Mouse (Mus musculus) limb, embryonic 11.5 days (tissue): ENCODE results near the gene Pald1. TPM values are rescaled to one million over a fixed set of nuclear protein-coding genes. Genes with fewer than 3 reads are reported as not detected.
A peak's percentile ranks its signal among the peaks of the same experiment; 100 is the strongest.

Experiments used
- ATAC-seq: fragments of 200-750 bp; cut with Nextera tagmentation; 2 replicates; pipeline ENCODE4 v1.8.0; 2017; ENCODE audit warnings: low read depth; ENCODE audit not compliant: insufficient number of reproducible peaks, low FRiP score, low TSS enrichment
- DNase-seq: peaks from one replicate; pipeline ENCODE4 v3.0.0-alpha.2; 2015; ENCODE audit warnings: low spot score
- H3K27ac ChIP-seq: fragments of 300-500 bp; sonication (generic); replicated peaks from 2 replicates; pipeline ENCODE4 v1.5.1; 2014; ENCODE audit warnings: low read depth, mild to moderate bottlenecking, low read length
- H3K27me3 ChIP-seq: fragments of 300-500 bp; sonication (generic); 2 replicates; pipeline ENCODE4 v1.6.1; 2014; ENCODE audit warnings: mild to moderate bottlenecking, low read length, mixed read lengths; ENCODE audit not compliant: control insufficient read depth, insufficient read depth
- H3K36me3 ChIP-seq: fragments of 300-500 bp; sonication (generic); 2 replicates; pipeline ENCODE4 v1.6.1; 2014; ENCODE audit warnings: mild to moderate bottlenecking, low read length, moderate library complexity, mixed read lengths; ENCODE audit not compliant: control insufficient read depth, insufficient read depth
- H3K4me1 ChIP-seq: fragments of 300-500 bp; sonication (generic); 2 replicates; pipeline ENCODE4 v1.6.1; 2014; ENCODE audit warnings: low read length, mixed read lengths; ENCODE audit not compliant: control insufficient read depth, insufficient read depth
- H3K4me2 ChIP-seq: fragments of 300-500 bp; sonication (generic); 2 replicates; pipeline ENCODE4 v1.6.1; 2014; ENCODE audit warnings: low read depth, mild to moderate bottlenecking, moderate library complexity; ENCODE audit not compliant: severe bottlenecking
- H3K4me3 ChIP-seq: fragments of 300-500 bp; sonication (generic); 2 replicates; pipeline ENCODE4 v1.5.1; 2014; ENCODE audit warnings: low read depth, low read length
- H3K9ac ChIP-seq: fragments of 300-500 bp; sonication (generic); 2 replicates; pipeline ENCODE4 v1.6.1; 2014; ENCODE audit warnings: mild to moderate bottlenecking, low read length
- H3K9me3 ChIP-seq: fragments of 300-500 bp; sonication (generic); 2 replicates; pipeline ENCODE4 v1.6.1; 2016; ENCODE audit warnings: low read length; ENCODE audit not compliant: control insufficient read depth
- WGBS: fragments of 180-500 bp; shearing (Covaris S2); extraction: QIAGEN DNeasy Blood & Tissue Kit; methylation state at CpG from one replicate; pipeline ENCODE4 v1.1.7; 2014; 5-methylcytosine and 5-hydroxymethylcytosine counted together
- polyA plus RNA-seq: library from polyadenylated mRNA; unstranded; fragments of >200 nt; fragmentation: Nextera tagmentation; extraction: Ambion mirVana; gene quantifications from 2 replicates; pipeline ENCODE4 v1.2.1, GENCODE M21; 2014

The Pald1 gene
- 16.0 and 17.0 TPM in 2 replicates for polyA plus RNA-seq

GRCm38 (mm10) chr10:61383021-61383714 lies at the start of gene Pald1:
Gene Pald1, minus strand, starts transcription at chr10:61383530.
- peak within 1 kb of the TSS; percentile 74 for H3K4me2 ChIP-seq
- H3K4me1 ChIP-seq, result peaks cover 16% of the 10 kb centered on the region
- H3K36me3 ChIP-seq, result no peaks in the 10 kb centered on the region
- H3K27me3 ChIP-seq, result no peaks in the 10 kb centered on the region
- no peak within 1 kb of the TSS for H3K27ac ChIP-seq
- ATAC-seq, result peak; percentile 80
- WGBS, result under 1% methylated on average over 57 of the region's 60 CpGs
- peak within 1 kb of the TSS; percentile 70 for H3K9ac ChIP-seq
- DNase-seq, result peak; percentile 85
- H3K4me3 ChIP-seq, result peak within 1 kb of the TSS; percentile 67
- H3K9me3 ChIP-seq, result no peaks in the 10 kb centered on the region

- Histone ChIP-seq H3K4me2 (no peak overlapping the region), H3K36me3 (peaks cover 19% of the 10 kb centered on the region), H3K27ac (no peak overlapping the region), H3K9ac (no peak overlapping the region), H3K4me1 (no peaks in the 10 kb centered on the region), H3K4me3 (no peak overlapping the region), H3K9me3 (no peaks in the 10 kb centered on the region), H3K27me3 (no peaks in the 10 kb centered on the region)
- DNase-seq (no peak), ATAC-seq (no peak)
- WGBS, result 92% methylated on average over 9 of the region's 9 CpGs
Observed at GRCm38 (mm10) chr10:61431375-61431774, 48.0 kb upstream of the Pald1 start.

GRCm38 (mm10) chr10:61429043-61429442 lies 45.7 kb upstream of the Pald1 start:
- 92% methylated on average over 5 of the region's 5 CpGs for WGBS
- no peak for ATAC-seq

GRCm38 (mm10) chr10:61428416-61428815 lies 45.1 kb upstream of the Pald1 start:
- ATAC-seq, result no peak
- DNase-seq, result no peak
- no peak overlapping the region for H3K9ac ChIP-seq
- 63% methylated on average over 4 of the region's 4 CpGs for WGBS
- H3K4me2 ChIP-seq, result no peak overlapping the region
- H3K4me3 ChIP-seq, result no peak overlapping the region
- H3K27me3 ChIP-seq, result no peaks in the 10 kb centered on the region
- H3K27ac ChIP-seq, result no peak overlapping the region
- H3K9me3 ChIP-seq, result no peaks in the 10 kb centered on the region
- peaks cover 17% of the 10 kb centered on the region for H3K36me3 ChIP-seq
- H3K4me1 ChIP-seq, result no peaks in the 10 kb centered on the region

More at GRCm38 (mm10) chr10:61429043-61429442, 45.7 kb upstream of the Pald1 start:
- Histone ChIP-seq H3K9ac (no peak overlapping the region), H3K9me3 (no peaks in the 10 kb centered on the region), H3K4me1 (no peaks in the 10 kb centered on the region), H3K4me2 (no peak overlapping the region), H3K4me3 (no peak overlapping the region), H3K27me3 (no peaks in the 10 kb centered on the region), H3K36me3 (peaks cover 19% of the 10 kb centered on the region), H3K27ac (no peak overlapping the region)
- DNase-seq, result no peak

GRCm38 (mm10) chr10:61427951-61428350 lies 44.6 kb upstream of the Pald1 start:
- no peaks in the 10 kb centered on the region for H3K27me3 ChIP-seq
- no peak overlapping the region for H3K4me3 ChIP-seq
- DNase-seq (no peak), ATAC-seq (no peak)
- peaks cover 13% of the 10 kb centered on the region for H3K36me3 ChIP-seq
- WGBS, result 93% methylated on average over 6 of the region's 6 CpGs
- H3K4me2 ChIP-seq, result no peak overlapping the region
- H3K4me1 ChIP-seq, result no peaks in the 10 kb centered on the region
- no peaks in the 10 kb centered on the region for H3K9me3 ChIP-seq
- H3K27ac ChIP-seq, result no peak overlapping the region
- H3K9ac ChIP-seq, result no peak overlapping the region

GRCm38 (mm10) chr10:61426251-61426757 lies 43.0 kb upstream of the Pald1 start:
- H3K4me2 ChIP-seq, result no peak overlapping the region
- H3K36me3 ChIP-seq, result peaks cover 9% of the 10 kb centered on the region
- H3K9me3 ChIP-seq, result no peaks in the 10 kb centered on the region
- WGBS, result 55% methylated on average over 2 of the region's 2 CpGs
- H3K27me3 ChIP-seq, result no peaks in the 10 kb centered on the region
- ATAC-seq (no peak), DNase-seq (no peak)
- no peaks in the 10 kb centered on the region for H3K4me1 ChIP-seq
- H3K4me3 ChIP-seq, result no peak overlapping the region
- no peak overlapping the region for H3K27ac ChIP-seq
- no peak overlapping the region for H3K9ac ChIP-seq

GRCm38 (mm10) chr10:61425047-61425446 lies 41.7 kb upstream of the Pald1 start:
- DNase-seq, result no peak
- Histone ChIP-seq H3K36me3 (peaks cover 5% of the 10 kb centered on the region; the same call in 1 of the 2 replicates), H3K27ac (no peak overlapping the region), H3K4me2 (no peak overlapping the region), H3K4me1 (no peaks in the 10 kb centered on the region), H3K9me3 (no peaks in the 10 kb centered on the region), H3K9ac (no peak overlapping the region), H3K27me3 (peaks cover 2% of the 10 kb centered on the region; the same call in 1 of the 2 replicates), H3K4me3 (no peak overlapping the region)
- ATAC-seq, result no peak
- WGBS, result 78% methylated on average over 2 of the region's 2 CpGs

- peaks cover 2% of the 10 kb centered on the region; the same call in 1 of the 2 replicates for H3K36me3 ChIP-seq
- no peaks in the 10 kb centered on the region for H3K4me1 ChIP-seq
- H3K4me3 ChIP-seq, result no peak overlapping the region
- no peak for ATAC-seq
- no peak overlapping the region for H3K4me2 ChIP-seq
- no peak overlapping the region for H3K27ac ChIP-seq
- 60% methylated on average over 7 of the region's 7 CpGs for WGBS
- H3K9me3 ChIP-seq, result no peaks in the 10 kb centered on the region
- no peak overlapping the region for H3K9ac ChIP-seq
- peaks cover 6% of the 10 kb centered on the region for H3K27me3 ChIP-seq
- no peak for DNase-seq
Observed at GRCm38 (mm10) chr10:61424500-61424899, 41.2 kb upstream of the Pald1 start.
